Mouse (Mus musculus) common myeloid progenitor, adult 5-6 weeks (primary cell): ENCODE results near the gene Prlr. TPM values are rescaled to one million over a fixed set of nuclear protein-coding genes. Genes with fewer than 3 reads are reported as not detected.

Experiments used
- ATAC-seq: replicated peaks from 2 replicates; pipeline ENCODE4 v1.8.0; 2016; ENCODE audit warnings: low read depth, mild to moderate bottlenecking, moderate TSS enrichment, inconsistent platforms; ENCODE audit not compliant: poor library complexity, severe bottlenecking
- total RNA-seq: library from RNA; stranded (forward); fragments of 200-1000, 187-1606 nt; gene quantifications from 2 replicates; pipeline ENCODE4 v1.2.3, GENCODE M21; 2017

The Prlr gene
- total RNA-seq, 1 experiment from 2014 or later: 0.14 TPM

DNA sequence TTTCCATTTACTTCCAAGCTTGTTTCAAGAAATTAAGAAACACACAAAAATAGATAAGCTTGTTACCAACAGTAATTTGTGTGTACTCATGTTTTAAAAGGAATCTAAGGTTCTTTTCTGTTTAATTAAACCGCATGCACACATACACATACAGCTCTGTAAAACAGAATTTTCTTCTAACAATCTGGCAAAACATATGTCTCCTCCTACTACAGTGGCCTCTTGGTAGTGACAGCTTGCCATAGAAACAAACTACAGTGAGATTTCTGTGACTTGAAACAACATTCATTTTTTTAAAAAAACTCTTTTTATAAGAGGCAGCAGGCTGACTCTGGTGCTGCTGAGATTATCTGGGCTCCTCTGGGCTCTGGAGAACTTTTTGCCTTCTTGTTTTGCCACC, 129.4 kb downstream of the Prlr start:
- ATAC-seq: no peak

DNA sequence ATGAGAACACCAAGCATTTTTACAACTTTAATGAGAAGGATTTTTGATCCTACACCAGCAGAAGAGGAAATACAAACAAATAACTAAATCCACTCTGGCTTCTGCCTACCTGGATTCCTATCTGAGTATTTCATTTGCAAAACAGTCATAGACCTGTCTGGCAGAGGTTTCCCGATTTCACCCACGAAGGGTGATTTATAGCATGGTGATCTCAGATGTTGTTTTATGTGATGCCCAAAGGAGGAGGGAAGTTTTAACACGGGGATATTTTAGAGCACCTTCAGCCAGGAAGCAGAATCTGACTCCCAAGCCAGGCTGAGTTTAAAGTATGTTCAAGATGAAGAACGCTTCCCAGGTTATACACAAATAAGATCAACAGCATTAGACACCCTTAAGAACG, 134.8 kb downstream of the Prlr start:
- ATAC-seq: no peak

DNA sequence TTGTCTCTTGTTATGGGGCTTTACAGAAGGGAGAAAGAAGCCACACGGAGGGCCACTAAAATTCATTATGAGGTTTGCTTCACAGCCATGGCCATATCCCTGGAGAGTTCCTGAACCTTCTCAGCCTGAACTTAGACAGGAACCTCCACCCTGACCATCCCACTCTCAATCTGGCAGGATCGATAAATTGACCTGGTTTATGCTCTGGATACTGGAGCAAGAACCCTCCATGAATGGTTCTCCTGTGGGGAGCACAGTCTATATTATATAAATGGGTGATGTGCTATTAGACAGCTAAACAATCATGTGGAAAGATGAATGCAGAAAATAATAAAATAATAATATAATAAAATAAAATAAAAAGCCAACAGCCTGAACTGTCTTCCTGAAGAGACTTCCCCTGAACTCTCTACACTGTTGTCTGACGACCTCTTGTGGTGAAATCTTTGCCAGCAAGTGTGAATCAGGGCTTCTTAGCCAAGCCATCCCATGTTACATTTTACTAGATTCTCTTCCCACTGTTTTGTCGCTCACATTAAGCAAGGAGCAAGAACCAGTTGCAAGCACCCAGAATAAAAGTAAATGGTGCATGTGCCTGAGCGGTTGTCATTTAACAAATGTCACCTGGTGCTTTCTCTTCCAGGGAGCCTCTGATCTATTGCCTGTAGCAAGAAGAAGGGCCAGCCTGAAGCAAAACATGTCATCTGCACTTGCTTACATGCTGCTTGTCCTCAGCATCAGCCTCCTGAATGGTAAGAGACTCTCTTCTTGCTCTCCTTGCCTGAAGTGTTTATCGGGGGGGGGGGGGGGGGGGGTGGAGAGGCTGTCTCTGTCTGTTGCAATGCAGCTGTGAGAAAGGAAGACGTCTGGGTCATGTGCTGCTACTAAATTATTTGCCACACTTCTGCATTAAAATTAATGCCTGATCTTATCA, 136.8 kb downstream of the Prlr start:
- peak; percentile 69; the same call in 1 of the 2 replicates for ATAC-seq

DNA sequence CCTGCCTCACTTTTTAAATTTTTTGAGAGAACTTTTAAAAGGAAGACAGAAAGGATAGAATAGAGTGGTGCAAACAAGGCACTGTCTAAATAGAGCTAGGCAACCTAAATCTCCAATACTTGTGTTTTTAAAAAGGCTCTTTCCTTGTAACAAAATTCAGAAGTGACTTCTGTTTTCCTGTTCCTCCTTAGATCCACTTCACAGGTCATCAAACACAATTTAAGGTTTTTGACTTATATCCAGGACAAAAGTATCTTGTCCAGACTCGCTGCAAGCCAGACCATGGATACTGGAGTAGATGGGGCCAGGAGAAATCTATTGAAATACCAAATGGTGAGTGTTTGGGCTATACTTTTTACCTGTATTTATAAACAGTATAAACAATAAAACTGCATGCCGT, 148.0 kb downstream of the Prlr start, which contains the start of gene Gm21973:
Gene Gm21973, plus strand, starts transcription at position 301 of the 400 bp plus-strand sequence.
- ATAC-seq: no peak

DNA sequence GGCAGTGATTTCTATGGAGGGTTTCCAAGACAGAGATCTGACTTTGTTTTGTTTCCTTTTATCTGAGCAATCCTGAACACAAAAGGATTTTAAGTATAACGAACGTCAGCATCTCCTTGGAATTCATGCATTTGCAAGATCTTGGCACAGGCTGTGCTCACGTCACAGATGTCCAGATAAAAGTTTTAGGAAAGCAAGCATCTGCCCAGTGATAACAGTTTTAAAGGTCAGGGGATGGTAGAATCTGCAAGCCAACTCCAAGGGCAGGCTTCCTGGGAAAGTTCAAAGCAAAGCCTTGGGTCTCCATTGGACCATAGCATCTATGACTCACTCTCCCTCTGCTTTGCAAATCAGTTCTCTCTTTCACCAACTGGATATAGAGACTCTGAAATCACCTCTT, 153.6 kb downstream of the Prlr start:
- ATAC-seq: no peak

DNA sequence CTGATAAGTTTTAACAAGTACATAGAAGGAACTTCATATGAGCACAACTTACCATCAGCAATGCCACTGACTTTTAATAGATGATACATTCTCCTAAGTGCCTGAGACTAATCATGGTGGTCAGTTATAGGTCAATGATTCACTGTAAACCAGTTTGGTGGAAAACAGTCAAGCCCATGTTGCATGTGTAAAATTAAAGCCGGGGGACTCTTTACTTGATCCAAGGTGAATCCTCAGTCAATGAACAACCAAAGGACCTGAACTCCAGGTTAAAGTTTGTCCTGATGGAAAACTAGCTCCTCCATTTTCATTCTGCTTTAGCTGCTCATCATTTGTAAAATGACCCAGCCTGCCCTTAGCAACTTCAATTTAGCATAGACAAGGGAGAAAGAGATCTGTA, 155.5 kb downstream of the Prlr start:
- ATAC-seq: no peak

DNA sequence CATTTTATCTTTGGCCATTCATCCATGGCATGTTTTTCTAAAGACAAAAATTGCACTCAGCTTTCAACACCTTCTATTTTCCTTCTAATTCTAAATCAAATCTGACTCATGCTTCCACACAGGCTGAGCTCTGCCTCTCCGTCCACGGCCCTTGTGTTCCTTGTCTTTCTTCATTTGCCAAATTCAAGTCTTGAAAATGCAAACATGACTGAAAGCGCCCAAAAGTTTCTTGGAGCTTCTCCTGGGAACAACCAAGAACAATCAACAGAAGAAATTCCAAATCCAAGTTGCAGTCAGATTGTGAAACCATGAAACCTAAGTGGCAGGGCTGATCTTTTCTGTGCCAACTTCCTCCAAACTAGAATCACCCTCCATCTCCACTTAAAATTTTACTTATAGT, 161.6 kb downstream of the Prlr start:
- ATAC-seq: no peak

DNA sequence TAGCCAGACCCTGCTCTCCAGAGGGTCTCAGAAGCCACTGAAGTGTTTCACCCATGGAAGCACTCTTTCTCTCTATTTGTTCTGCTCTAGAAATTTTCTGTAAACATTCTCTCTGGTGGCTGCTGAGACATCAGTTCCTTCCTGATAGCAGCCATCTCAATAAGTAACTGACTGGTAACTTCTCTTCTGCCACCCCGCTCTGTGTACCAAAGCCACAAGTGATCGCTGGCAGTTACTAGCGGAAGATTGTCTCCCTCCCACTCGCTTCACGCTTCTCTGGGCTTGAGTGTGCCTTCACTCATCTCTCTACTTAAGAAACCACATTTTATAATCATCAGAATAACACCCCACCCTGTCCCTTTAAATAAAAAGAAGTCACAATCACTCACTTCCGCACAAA, 170.0 kb downstream of the Prlr start:
- ATAC-seq: 0 out of 2 replicates have a peak, but pooled peaks have one; percentile 25

DNA sequence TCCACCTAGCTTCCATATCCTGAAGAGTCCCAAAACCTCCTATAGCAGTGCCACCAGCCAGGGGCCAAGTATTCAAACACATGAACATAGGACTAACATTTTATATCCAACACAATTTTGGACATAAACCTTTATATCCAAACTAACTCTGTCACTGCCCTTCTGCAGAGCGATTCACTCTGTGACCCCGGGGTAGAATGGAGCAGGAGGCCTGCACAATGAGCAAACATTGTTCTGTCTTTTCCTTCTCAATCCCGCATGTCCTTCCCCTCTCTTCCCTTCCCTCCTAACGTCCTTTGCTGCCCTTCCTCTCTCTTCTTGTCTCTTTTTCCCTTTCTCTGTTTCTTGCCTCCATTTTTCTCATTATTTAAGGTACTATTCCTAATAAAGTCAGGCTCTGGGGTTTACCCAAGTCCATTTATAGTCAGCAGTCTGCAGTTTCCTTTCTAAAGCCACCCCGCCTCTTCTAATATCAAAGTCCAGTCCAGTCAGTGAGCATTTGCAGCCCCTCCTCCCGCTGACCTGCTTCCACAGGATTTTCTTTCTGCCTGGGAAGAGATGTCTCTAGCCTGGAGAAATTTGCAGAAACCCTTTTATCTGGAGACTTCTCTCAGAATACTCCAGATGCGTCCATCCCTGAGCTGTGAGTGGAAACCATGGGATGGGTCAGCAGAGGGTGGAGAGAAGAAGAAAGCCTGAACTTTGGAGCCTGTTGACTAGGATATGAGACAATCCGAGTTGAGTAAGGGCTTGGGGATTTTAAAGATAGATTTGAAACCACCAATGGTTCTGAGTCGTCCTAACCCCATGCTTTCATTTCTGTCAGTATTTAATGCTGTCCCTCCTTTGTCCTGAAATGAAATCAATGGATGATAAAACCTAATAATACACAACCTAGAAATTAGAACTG, 181.3 kb downstream of the Prlr start, which contains the start of gene Agxt2:
Gene Agxt2, plus strand, starts transcription at position 494 of the 910 bp plus-strand sequence.
- ATAC-seq: no peak

DNA sequence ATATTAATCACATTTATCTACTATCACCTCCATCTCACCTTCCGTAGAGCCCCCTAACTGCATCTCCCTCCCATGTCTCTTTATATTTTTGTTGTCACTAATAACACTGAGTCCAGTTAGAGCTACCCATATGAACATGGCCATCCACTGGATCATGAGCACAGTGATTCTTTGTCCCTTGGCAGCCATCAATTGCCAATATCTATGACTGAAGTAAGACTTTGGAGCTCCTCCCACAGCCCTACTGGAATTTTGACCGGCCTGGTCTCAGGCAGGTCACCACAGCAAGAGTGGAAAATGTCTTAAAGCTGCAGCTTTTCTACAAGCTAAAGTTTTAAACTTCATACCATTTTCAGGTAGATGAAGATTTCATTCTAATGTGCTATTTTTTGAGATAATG, 189.3 kb downstream of the Prlr start:
- ATAC-seq: no peak

DNA sequence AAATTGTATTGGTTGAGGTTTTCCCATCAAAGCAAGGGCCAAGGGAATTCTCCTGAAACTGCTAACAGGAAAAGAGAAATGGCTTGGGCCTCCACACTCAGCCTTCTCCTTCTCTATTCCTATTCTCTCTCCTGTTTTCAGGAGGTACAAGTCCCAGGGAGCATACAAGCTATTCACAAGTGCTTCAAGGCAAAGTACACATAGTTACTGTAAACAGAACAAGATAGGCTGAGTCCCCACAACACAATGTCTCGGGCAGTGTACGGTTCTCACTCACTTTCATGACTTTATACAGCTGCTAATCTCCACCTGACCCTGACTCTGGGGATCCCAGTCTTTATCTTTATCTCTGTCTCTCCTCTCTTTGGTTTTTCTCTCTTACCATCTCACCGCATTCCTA, 198.4 kb downstream of the Prlr start:
- no peak for ATAC-seq

DNA sequence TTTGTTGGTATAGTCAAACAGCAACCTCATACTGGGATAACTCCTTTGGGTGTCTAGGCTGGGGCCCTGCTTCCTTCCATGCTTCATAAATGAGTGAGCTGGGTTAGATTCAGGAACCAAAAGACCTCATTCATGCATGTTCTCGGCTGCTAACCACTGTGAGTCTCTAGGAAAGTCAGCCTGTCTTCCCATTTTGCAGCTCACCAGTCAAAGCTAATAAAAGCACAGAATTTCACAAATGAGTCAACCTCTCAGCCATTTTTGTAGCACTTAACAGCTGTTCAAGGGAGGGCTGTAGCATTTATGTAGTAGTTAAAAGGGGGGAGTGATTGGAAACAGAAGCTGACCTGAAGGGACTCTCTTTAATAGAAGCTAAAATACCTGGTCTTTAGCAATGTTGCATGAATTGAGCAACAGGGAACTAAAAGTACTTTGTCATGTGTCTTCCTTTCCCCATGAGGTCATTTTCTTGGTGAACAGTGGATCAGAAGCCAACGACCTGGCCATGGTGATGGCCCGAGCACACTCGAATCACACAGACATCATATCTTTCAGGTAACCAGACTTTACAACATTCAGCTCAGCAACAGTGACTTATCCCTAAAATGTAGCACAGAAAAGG, 201.4 kb downstream of the Prlr start:
- no peak for ATAC-seq

DNA sequence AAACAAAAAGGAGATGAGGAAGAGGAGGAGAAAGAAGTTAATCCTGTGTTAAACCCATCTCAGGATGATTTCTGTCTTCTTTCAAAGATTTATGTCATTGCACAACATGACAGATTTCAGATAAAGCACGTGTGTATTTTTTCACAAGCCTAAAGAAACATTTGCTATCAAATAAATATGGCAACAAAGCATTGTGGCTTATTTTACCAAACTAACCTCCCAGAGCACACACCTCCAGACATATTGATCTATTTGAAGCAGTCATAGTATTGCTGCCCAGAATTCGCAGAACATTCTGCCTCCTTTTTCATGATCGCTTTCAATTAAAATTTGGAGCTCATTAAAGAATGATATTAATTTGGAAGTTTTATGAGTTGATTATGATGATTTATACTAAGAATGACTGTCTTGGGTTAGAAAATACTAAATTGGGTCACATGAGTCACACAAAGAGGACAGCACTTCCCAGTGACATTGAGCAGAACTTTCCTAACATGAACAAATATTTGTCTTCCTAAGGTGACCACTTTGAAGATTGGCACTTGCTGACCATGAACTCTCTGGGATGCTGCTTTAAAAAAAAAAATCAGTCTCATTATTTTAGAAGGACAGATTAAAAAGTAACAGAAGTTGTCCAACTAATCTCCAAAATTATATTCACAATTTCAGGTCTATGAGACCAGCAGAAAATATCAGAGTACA, 202.9 kb downstream of the Prlr start:
- no peak for ATAC-seq

DNA sequence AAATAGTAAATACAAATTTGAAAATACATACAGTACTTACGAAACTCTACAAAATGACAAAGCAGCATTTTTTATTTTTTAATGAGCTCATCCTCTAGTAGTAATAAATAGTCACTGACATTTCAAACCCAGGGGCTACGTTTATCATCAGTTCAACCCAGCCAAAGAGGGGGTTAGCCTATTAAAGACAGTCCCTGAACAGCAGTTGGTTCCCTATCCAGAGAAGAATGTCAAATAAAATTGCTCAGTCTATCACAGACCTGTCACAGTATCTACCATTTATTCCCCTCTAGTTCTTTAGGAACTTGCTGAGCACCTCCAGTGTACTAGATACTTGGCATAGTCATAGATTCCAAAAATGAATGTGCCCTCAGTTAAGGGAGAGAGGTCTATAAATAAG, 210.2 kb downstream of the Prlr start:
- ATAC-seq: no peak

Other genes starting within 250 kb of the Prlr start
- gene Gm21973, start 148.1 kb downstream of the Prlr start, total RNA-seq: not detected in 2 replicates
- not detected in 2 replicates for gene Agxt2, start 181.3 kb downstream of the Prlr start, total RNA-seq